Mouse (Mus musculus) spleen, postnatal 36 days (tissue): ENCODE measurements around the gene Olfr1305.

Experiments
- DNase-seq, 2 experiments: peaks; one replicate each; pipeline ENCODE4 v3.0.0; 2022; ENCODE audit warnings: low spot score in 2 of 2, mixed read lengths in 1 of 2

Olfr1305 gene

DNA sequence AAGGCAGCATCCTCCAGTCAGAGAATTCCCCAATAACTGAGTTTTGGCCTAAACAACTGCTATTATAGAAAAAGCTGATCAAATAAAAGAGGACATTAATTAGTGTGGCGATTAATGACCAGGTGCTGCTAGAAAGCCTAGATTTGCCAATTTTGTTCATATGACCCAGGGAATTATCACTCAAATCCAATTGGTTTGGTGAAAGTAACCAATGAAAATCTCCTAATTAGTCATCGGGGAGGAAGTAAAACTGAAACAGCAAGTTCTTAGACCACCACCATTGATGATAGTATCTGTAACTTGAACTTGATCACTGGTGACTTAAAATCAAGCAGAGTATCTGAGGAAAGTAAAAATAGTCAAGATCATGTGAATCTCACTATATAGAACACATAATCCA is at the start of gene Olfr1305:
Gene Olfr1305, minus strand, starts transcription at position 101 of the 400 bp plus-strand sequence.
- DNase-seq, result no peak

DNA sequence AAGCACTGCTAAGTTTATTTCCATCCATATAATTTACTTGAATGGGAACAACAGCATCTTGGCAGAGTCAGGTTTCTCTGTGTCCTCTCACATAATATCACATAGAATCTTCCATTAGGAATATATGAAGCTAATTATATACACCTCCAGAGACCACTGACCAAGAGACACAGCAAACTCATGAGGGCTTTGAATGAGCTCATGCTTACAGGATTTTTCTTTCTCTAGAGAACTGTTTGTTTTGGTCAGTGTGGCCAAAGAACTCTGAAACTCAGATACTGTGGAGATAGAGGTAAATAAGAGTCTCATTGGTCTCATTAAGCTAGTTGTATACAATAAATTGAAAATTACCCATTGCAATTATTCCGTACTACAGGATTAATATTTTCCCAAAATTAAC is 39.2 kb upstream of the Olfr1305 start, which contains the start of gene Olfr1306:
Gene Olfr1306, minus strand, starts transcription at position 101 of the 400 bp plus-strand sequence.
- no peak for DNase-seq

DNA sequence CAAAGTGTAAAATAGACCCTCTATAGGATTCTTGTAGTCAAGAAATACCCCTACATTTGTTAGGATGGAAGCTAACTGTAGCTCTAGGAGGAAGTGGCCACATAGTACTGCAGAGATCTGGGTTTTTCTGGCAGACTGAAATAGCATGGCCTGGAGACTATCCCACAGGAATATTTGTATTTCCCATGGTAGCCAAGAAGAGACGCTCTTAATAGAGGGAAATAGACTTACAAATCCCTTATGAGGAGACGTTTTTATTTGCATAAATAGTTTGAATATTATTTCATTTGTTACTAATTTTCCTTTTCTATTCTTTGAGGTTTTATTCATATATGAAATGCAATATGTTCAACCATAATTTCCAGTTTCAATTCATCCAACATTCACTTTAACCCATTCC is 56.7 kb downstream of the Olfr1305 start, which contains the start of gene Olfr1303:
Gene Olfr1303, minus strand, starts transcription at position 101 of the 400 bp plus-strand sequence.
- no peak for DNase-seq
